Mouse (Mus musculus) urinary bladder, postnatal 10 days (tissue): ENCODE results near the gene Acsbg2.

Experiments
- DNase-seq: peaks from one replicate; pipeline ENCODE4 v3.0.0; 2022; ENCODE audit warnings: low spot score

Acsbg2 gene

DNA sequence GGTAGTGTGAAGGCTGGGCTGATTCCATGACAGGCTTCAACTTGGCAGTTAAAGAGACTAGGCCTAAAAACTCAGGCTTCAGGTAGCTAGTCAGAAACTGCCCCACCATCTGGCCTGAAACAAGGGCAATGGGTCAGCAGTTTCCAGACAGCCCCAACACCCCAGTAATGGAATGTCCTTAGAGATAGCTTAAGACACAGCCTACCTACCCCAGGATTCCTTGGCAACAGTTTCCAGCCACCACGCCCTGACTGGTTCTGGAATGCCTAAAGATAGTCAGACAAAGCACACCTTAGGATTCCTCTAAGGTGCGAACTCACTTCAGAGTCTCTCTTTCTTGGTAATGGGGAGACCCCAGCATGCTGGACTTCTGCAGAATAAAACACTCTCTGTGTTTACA, 51.9 kb downstream of the Acsbg2 start:
- DNase-seq: no peak

DNA sequence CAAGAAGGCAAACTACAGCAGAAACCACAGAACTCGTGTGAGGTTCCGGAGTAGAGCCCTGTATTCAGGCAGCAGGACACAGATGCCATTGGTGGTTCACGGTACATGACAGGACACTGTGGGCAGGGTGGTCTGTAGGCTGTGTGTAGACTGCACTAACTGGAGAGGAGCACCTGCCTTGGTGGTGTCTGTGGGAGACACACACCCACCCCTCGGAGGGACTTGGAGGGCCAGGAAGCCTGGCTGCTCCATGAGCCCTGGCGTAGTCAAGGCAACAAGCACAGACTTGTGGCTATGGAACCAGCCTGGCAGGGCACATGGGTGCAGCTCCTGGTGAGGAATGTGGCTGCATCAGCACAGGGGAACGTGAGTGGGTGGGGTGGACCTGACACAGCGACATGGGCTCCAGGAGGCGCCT, 54.5 kb downstream of the Acsbg2 start:
- no peak for DNase-seq

DNA sequence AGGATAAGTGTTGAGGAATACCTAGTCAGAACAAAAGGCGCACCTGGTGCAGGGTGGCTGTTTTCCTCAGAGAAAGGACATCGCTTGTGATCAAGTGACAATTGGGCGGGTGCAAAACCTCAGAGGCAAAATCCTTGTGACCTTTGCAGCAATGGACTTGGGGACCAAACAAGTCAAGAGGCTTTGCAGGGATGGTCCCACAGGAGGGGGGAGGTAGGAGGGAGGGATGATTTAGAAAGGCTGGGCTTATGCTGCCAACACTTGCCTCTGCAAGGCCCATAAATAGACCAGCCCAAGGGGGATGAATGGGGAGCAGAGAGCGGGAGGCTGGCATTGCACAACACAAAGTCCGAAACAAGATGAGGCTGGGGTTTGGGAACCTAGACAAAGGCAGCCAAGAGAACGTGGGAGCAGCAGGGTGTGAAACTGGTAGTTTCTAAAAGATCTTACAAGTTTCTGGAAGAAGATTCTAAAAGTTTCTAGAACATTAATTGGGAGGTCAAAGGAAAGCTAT, 55.2 kb downstream of the Acsbg2 start:
- no peak for DNase-seq

DNA sequence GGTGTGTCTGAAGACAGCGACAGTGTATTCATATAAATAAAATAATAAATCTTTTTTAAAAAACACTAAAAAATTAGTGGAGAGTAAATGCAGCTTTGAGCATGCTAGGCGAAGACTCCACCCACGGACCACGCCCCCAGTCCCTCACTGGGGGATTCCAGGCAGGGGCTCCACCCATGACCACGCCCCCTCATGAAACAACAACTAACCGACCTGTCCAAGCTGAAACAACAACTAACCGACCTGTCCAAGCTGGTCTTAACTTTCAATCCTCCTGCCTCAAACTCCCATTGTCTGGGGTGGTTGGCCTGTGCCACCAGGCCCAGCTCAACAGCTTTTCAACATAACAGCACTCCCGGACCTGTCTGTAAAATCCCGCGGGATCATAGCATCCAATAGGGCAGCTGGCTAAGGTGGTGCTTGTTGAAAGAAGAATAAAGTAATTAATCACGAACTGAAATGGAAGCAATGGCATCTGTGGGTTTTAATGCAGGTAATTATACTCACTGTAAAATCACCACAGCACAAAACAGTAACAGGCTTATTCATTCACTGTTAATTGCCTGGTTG, 56.1 kb downstream of the Acsbg2 start:
- no peak for DNase-seq

DNA sequence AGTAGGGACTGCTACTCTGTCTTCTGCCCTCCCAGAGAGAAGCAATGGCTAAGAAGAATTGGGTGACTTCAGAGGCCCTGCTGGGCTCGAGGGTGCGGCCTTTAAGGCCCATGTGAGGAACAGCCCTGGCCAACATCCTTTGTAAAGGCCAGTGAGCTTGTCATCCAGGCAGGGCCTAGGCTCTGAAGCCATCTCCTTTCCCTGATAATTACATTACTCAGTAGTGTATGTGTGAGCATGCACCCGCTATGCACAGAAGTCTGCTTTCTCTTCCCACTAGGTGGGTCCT, 59.2 kb downstream of the Acsbg2 start:
- DNase-seq: no peak

DNA sequence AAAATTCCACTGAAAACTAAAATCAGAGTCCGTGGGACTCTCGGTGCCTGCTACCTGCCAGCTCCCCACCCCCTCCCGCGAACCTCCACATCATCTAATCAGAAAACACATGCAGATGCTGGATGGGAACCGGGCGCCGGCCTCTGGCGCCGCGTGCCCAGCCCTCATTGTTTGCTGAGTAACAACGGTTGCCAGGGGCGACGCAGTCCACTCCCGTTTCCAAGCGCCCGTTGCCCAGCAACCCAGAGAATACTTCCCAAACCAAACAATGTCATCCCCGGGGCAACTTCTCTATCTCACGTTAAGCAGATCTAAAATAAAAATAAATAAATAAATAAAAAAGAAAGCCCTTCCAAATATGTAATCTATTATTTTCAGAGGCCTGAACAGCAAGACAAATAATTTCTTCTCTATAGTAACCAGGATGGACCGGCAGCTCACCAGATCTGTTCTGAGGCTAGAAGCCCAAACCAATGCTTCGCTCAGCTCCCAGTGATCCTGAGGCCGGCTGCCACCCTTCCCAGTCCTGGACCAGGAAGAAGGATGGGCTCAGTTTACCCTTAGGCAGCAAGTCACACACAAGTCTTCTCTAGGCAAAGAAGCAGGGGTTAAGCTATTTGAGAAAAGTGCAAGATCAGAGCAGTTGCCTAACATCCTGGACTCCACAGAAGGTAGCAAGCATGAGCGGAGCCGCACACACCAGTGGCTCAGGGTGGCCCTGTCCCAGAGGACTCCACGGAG, 59.8 kb downstream of the Acsbg2 start:
- peak; percentile 49 for DNase-seq

DNA sequence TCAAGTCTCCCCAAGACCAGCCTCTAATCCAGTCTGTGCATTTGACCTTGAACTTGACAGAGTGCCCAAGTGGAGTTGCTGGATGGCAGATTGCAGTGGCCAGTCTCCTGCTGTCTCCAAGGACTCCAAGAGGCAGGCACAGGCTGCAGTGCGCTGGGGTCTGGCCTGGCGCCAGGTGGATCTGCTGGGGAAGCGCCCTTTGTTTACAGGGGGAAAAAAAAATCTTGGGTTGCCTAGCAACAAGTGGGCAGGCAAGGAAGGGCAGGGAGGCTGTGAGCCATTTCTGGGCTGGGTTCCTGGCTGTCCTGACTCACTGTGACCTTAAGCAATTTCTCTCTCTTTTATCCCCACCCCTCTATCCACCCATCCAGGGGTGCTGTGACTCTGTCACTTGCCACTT, 64.0 kb downstream of the Acsbg2 start:
- DNase-seq: peak; percentile 82

DNA sequence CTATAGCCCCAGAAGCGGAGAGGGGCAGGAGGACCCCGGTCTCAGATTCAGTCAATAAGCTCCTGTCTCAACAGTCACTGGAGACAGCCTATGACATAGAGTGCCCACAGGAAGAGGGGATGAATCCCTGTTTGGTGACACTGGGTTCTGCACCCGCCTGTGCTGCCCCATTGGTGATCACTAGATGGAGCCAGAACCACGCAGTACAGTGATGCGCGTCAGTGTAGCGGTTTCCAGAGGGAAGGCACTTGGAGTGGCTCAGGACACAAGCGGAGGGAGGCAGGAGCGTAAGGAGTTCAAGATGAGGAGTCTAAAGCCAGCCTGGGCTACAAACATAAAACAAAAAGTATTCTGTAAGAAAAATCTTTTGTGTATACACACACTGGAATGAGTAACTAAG, 65.7 kb downstream of the Acsbg2 start:
- DNase-seq: no peak

DNA sequence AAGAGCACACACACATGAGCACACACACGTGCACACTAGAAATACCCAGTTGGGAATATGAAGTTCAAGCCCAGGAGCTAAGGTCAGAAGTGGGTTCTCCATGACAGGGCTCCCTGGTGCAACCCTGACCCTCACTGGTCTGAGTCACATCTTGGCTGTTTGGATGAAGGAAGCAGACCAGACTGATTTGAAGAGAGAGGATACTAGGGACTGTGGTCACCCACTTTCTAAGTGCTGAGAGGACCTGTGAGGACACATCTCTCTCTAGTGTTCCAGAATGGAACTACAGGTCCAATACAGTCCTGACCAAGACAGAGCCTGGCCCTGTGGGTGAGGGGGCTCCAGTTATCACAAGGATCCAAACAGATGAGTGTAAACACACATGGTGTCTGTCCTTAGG, 68.5 kb downstream of the Acsbg2 start:
- no peak for DNase-seq

DNA sequence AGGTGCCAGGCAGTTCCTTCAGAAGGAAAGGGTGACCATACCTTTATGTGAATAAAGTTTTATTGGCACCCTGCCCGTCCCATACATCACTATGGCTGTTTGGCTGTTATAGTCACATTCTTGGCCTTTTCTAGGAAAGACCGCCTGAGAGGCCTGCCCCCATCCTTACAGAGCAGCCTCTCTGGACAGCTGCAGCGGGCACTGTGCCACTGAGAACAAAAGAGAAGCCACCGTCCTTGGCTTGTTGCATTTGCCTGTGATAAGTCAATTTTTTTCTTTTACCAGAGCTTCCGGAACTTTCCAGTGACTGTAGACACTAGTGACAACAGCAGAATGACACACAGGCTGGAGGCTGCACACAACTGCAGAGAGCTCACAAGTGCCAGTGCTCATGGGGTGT, 69.3 kb downstream of the Acsbg2 start:
- no peak for DNase-seq

DNA sequence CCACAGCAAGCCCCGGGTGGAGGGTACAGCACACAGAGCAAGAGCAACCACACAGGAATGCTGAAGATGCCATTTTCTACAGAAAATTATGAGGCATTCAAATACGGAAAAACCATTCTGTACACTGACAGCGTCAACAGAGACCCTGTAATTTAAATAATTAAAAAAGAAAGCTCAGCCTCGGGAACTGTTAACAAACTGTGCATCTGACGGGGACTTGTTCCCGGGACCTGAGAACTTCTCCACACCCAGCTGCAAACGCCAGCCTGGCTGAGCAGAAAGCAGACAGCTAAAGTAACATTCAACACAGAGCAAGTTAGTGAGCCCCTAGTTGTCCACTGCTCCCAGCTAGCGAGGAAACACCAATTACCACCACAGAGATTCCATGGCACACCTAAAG, 72.2 kb downstream of the Acsbg2 start:
- no peak for DNase-seq

DNA sequence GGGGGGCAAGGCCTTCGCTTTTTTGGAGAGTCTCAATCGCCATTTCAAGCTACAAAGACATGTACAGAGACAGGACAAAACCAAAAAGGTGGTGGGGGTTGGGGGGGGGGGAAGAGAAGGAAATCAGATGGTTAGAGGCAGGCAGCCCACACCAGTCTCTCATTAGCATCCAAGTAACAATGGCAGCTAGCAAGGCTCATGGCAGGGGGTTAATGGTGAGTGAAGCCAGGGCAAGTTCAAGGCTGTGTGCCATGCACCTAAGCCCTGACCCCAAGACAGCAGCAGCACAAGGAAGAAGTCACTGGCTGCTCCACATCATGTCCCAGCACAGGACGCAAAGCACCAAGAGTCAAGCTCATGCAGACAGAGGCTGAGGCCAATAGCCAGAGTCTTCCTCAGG, 75.0 kb downstream of the Acsbg2 start:
- no peak for DNase-seq

DNA sequence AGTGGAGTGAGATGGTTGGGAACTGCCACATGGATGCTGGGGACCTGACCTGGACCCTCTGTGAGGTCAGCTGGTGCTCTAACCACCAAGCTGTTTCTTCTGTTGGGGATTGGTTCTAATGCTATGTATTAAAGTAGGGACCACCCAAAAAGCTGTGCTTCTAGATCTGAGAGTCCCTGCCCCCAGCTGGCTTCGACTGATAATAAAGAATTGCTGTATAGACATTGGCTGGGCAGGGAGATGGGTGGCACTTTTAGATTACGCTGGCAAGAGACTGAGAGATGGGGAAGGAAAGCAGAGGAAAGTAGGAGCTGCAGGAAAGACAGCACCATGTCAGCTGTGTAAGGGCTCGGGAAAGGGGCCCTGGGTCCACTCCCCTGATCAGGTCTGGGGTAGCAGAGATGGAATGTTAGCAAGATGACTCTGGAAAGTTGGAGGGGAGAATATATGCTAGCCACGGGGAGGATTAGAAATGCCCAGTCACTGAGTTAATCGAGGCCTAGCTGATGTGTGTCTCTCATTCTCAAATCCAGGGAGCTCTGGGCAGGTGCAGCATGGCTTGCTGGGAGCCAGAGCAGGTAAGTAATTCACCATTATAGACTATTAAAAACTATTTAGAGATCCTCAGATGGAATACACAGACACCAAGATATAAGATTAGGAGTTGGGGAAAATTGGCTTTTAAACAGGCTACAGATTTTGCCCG, 80.5 kb downstream of the Acsbg2 start:
- DNase-seq: no peak
